Mouse (Mus musculus) bone marrow, adult 2 months (tissue): ENCODE data around the gene 5730455P16Rik. TPM values are rescaled to one million over a fixed set of nuclear protein-coding genes. Genes with fewer than 3 reads are reported as not detected.
"Not testable (repeated sequence)": the region's sequence is repeated elsewhere in the genome, so short reads cannot be mapped to it uniquely, and the experiment has no call there.

Experiments used
- H3K27ac ChIP-seq: fragments of 200-500 bp; 2 replicates; pipeline ENCODE4 v1.5.1; 2012; ENCODE audit warnings: low read depth, mild to moderate bottlenecking, control low read depth, inconsistent platforms, low read length; ENCODE audit not compliant: control insufficient read depth, poor library complexity, insufficient read depth
- H3K4me1 ChIP-seq: fragments of 200-500 bp; 2 replicates; pipeline ENCODE4 v1.6.1; 2011; ENCODE audit warnings: low read length; ENCODE audit not compliant: control insufficient read depth, insufficient read depth
- H3K4me3 ChIP-seq: fragments of 200-500 bp; replicated peaks from 2 replicates; pipeline ENCODE3; 2011; ENCODE audit warnings: mild to moderate bottlenecking, low read depth, low read length, control low read depth; ENCODE audit not compliant: control insufficient read depth
- CTCF ChIP-seq: fragments of 200-500 bp; IDR thresholded peaks from 2 replicates; pipeline ENCODE4 v1.5.1; 2011; ENCODE audit warnings: low read length, control low read depth; ENCODE audit not compliant: control insufficient read depth, insufficient read depth
- POLR2A ChIP-seq: fragments of 200-500 bp; IDR thresholded peaks from 2 replicates; pipeline ENCODE4 v1.6.1; 2011; ENCODE audit warnings: low read depth, mild to moderate bottlenecking, control low read depth, low read length, borderline replicate concordance; ENCODE audit not compliant: control insufficient read depth
- WGBS: fragments of 180-500 bp; shearing (Covaris S2); methylation state at CpG from one replicate; pipeline ENCODE4 v1.1.7; 2018; 5-methylcytosine and 5-hydroxymethylcytosine counted together
- polyA plus RNA-seq: library from polyadenylated mRNA; stranded (reverse); fragments of >200 nt; gene quantifications from 2 replicates; pipeline ENCODE4 v1.2.4, GENCODE M21; 2011; ENCODE audit warnings: low replicate concordance; ENCODE audit not compliant: missing spikeins, insufficient read depth, insufficient read length

The 5730455P16Rik gene
- polyA plus RNA-seq, 1 experiment: 42.0 TPM

DNA sequence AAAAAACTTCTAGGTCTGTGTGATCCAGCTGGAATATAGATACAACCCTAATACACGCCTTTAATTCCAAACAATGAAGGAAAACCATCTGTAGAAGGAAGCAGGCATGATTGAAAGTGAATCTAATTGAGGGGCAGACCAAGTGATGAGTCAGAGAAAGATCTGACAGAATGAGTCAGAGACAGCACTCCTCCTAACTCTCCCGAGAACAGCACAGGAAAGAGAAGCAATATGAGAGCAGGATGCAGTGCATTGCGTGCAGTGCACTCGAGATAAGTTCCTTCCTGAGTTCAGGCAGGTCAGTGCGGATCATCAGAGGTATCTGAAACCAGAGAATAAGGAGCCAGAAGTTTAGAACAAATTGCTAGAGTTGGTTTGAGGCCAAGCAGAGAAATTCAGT lies 39.3 kb upstream of the 5730455P16Rik start:
- peaks cover 2% of the 10 kb centered on the region; the same call in 1 of the 2 replicates for H3K4me1 ChIP-seq
- H3K4me3 ChIP-seq: no peak overlapping the region
- no peak for TF ChIP-seq CTCF
- TF ChIP-seq POLR2A: no peak
- H3K27ac ChIP-seq: no peak overlapping the region
- WGBS: 75% methylated on average over 5 of the region's 5 CpGs

DNA sequence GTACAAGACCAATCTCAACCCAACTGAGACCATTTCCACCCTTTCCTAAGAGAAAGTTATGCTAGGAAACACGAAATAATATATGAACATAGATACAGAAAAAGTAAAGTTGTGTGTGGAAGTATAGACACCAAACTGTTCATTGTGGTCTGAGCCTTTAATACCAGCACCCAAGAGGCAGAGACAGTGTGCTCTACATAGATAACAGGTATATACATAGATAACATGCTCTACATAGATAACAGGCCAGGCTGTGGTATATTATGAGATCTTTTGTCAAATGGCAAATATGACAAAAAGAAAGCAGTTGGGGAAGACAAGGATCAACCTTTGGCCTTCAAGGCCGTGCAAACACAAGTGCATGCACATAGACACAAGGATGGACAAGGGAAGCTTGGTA lies 32.5 kb upstream of the 5730455P16Rik start:
- Histone ChIP-seq H3K27ac (no peak overlapping the region), H3K4me3 (no peak overlapping the region), H3K4me1 (no peaks in the 10 kb centered on the region)
- 68% methylated on average over 2 of the region's 2 CpGs for WGBS
- no peak for TF ChIP-seq CTCF
- TF ChIP-seq POLR2A: no peak

DNA sequence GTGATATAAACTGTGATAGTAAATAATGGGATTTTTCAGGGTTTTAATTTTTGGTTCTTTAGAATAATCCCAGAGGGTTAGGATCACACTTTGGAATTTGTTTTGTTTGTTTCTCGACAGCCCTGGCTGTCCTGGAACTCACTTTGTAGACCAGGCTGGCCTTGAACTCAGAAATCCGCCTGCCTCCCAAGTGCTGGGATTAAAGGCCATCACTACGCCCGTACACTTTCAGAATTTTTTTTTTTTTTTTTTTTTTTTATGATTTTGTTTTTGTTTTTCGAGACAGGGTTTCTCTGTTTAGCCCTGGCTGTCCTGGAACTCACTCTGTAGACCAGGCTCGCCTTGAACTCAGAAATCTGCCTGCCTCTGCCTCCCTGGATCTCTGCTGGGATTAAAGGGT lies 30.0 kb upstream of the 5730455P16Rik start:
- H3K4me3 ChIP-seq, H3K4me1 ChIP-seq, H3K27ac ChIP-seq: not testable (repeated sequence)
- 95% methylated on average over 6 of the region's 6 CpGs for WGBS

DNA sequence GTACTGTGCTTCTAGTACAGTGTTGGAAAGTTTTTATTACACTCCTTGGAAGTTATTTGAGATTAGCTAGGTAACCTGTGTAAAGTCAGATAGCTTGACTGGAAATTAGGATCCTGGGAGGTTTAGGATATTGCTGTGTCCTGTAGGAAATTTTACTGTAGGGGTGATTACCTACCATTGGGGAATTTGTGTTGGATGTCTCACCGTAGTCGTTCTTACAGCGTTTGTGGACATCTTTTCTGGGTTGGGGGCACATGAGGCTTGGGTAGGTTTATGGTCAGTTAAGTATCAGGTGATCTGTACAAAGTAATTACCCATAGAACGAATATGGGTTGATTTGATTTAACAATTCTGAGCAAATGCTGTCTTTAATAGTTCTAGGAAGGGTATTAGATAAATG lies 18.8 kb upstream of the 5730455P16Rik start:
- no peaks in the 10 kb centered on the region for H3K4me1 ChIP-seq
- WGBS: 87% methylated on average over 4 of the region's 4 CpGs

DNA sequence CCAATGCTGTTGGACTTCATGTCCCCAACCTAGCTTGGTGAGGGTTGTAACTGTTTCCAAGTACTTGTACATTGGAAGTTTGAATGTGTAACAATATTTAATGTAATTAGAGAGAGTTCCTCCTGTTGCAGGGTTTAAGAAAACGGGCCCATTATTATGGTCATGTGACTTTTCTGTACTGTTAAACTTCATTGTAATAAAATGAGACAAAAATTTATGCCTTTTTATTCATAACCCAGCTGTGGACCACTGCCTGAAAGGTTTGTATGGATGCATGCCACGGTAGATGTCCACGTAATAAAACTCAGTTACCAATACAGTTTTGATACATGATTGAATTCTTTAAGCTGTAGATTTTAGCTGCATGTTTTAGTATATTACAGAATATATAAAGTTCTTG lies 18.1 kb upstream of the 5730455P16Rik start:
- Histone ChIP-seq H3K4me3 (no peak overlapping the region), H3K4me1 (no peaks in the 10 kb centered on the region), H3K27ac (no peak overlapping the region)
- TF ChIP-seq POLR2A (no peak), CTCF (no peak)
- 87% methylated on average over 3 of the region's 3 CpGs for WGBS

More for the DNA sequence above, 18.8 kb upstream of the 5730455P16Rik start:
- H3K4me3 ChIP-seq: no peak overlapping the region
- H3K27ac ChIP-seq: no peak overlapping the region
- TF ChIP-seq POLR2A (no peak), CTCF (no peak)

DNA sequence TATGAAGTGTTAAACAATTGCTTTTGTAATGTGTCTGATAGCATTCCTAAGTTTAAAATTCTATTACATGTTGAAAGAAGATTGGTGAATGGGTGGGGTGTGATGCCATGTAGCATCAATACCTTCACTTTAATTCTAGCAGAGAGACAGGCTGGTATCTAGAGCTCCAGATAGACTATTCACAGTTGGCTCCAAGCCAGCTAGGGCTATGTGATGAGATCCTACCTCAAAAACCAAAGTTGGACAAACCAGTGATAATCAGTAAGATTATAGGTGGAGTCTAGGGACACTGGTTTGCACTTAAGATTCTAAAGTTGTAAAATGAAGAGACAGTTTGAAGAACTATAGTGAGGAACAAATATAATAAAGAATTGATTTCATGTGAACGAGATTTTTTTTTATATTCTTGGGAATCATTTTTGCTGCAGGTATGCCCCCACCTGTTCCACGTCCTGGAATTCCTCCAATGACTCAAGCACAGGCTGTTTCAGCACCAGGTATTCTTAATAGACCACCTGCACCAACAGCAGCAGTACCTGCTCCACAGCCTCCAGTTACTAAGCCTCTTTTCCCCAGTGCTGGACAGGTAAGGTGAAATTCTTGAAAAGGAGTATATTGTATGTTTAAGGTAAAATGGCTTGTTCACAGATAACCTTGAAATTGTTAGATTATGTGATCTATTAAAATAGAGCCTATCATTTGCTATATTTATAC lies 13.7 kb upstream of the 5730455P16Rik start:
- Histone ChIP-seq H3K4me1 (no peaks in the 10 kb centered on the region; the same call in 1 of the 2 replicates), H3K27ac (no peak overlapping the region), H3K4me3 (no peak overlapping the region)
- 88% methylated on average over 2 of the region's 2 CpGs for WGBS
- no peak for TF ChIP-seq CTCF
- TF ChIP-seq POLR2A: no peak

DNA sequence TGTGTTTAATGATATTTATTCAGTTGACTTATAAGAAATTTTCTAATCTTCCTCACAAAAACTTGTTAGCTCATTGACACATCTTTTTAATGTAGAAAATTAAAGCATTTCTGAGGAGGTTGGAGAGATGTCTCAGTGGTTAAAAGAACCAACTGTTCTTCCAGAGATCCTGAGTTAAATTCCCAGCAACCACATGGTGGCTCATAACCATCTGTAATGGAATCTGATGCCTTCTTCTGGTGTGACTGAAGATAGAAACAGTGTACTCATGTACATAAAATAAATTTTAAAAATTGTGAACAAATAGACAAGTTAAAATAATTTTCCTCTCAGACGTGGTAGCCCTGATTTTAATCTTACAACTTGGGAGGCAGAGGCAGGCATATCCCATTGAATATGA lies 12.1 kb upstream of the 5730455P16Rik start:
- Histone ChIP-seq H3K4me3 (no peak overlapping the region), H3K4me1 (peaks cover 2% of the 10 kb centered on the region; the same call in 1 of the 2 replicates), H3K27ac (no peak overlapping the region)
- no peak for TF ChIP-seq CTCF
- WGBS: 61% methylated on average over 1 of the region's 1 CpGs

DNA sequence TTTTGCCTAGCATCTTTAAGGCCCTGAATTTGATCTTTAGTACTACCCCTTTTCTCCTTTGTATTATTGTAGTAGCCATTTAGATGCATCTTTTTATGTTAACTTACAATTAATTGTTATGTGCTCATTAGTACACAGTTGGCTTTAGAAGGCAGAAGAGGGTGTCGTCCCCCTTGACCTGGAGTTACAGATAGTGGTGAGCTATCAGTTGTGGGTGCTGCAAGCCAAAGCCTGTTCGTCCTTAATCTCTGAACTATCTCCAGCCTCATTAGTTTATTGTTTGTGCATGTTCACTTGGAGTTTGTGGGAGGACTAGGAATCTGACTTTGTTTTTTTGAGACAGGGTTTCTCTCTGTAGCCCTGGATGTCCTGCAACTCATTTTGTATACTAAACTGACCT lies 9.0 kb upstream of the 5730455P16Rik start:
- H3K4me3 ChIP-seq: no peak overlapping the region
- WGBS: 42% methylated on average over 2 of the region's 2 CpGs
- no peak overlapping the region for H3K27ac ChIP-seq
- TF ChIP-seq POLR2A (no peak), CTCF (no peak)
- peaks cover 2% of the 10 kb centered on the region; the same call in 1 of the 2 replicates for H3K4me1 ChIP-seq

DNA sequence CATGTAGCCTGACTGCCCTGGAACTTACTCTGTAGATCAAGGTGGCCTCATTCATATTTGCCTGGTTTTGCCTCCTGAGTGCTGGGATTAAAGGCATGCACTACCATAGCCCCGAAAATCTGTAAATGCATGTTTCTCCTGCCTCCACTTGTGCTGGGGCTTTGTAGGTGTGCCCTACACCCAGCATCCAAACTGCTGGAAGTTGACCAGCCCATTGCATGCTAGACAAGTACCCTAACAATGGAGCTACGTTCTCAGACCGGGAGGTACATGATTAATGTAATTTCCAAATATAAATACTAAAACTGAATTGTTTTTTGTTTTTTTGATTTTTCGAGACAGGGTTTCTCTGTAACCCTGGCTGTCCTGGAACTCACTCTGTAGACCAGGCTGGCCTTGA lies 7.2 kb upstream of the 5730455P16Rik start:
- no peak for TF ChIP-seq POLR2A
- no peak for TF ChIP-seq CTCF
- H3K4me1 ChIP-seq: peaks cover 2% of the 10 kb centered on the region; the same call in 1 of the 2 replicates
- 12% methylated on average over 4 of the region's 4 CpGs for WGBS
- no peak overlapping the region for H3K27ac ChIP-seq
- peak overlapping the region; percentile 58 for H3K4me3 ChIP-seq
